Comparison of ENCODE assay signal across 21 mouse cellular contexts in genomic region chr6:4816856-4817255, GRCm38 (mm10).
"Had no signal": no experiment of that assay in that cellular context is flagged by ENCODE, and none has a peak within 500 bp of the region (broad histone marks: within the 10 kb centered on the region; RNA-seq: fewer than 3 reads in every experiment).

No protein-coding gene starts in this region.

- H3K4me3 ChIP-seq: gastrocnemius, adult 2 months; heart, embryonic 10.5 days; heart, embryonic 12.5 days; hindbrain, embryonic 13.5 days; hindbrain, embryonic 15.5 days; kidney, embryonic 15.5 days; left cerebral cortex, adult 2 months; limb, embryonic 10.5 days; limb, embryonic 12.5 days; liver, embryonic 13.5 days had no signal

- DNase-seq: gastrocnemius, adult 2 months; gastrocnemius, postnatal 10 days; gastrocnemius, postnatal 25 days; heart, adult 18-20 months; heart, postnatal 10 days; kidney, adult 11 months; kidney, adult 2 months; kidney, adult 9 months; kidney, postnatal 14 days; kidney, postnatal 36 days; liver, embryonic 13.5 days had no signal

- H3K4me1 ChIP-seq: heart, embryonic 10.5 days; heart, embryonic 12.5 days; hindbrain, embryonic 13.5 days; hindbrain, embryonic 15.5 days; kidney, embryonic 15.5 days; liver, embryonic 13.5 days had no signal

- H3K27ac ChIP-seq: gastrocnemius, adult 2 months; heart, embryonic 10.5 days; hindbrain, embryonic 13.5 days; hindbrain, embryonic 15.5 days; hindbrain, postnatal 0 days; kidney, embryonic 15.5 days; kidney, postnatal 0 days; left cerebral cortex, adult 2 months; limb, embryonic 10.5 days; limb, embryonic 12.5 days; liver, embryonic 13.5 days had no signal

- H3K27me3 ChIP-seq: heart, embryonic 12.5 days; hindbrain, embryonic 13.5 days; hindbrain, embryonic 15.5 days; kidney, embryonic 15.5 days; limb, embryonic 12.5 days; liver, embryonic 13.5 days had no signal

- H3K9ac ChIP-seq: heart, embryonic 12.5 days; hindbrain, embryonic 13.5 days; hindbrain, embryonic 15.5 days; kidney, embryonic 15.5 days; limb, embryonic 12.5 days; liver, embryonic 13.5 days had no signal

- H3K36me3 ChIP-seq: heart, embryonic 12.5 days; hindbrain, embryonic 13.5 days; hindbrain, embryonic 15.5 days; kidney, embryonic 15.5 days; limb, embryonic 10.5 days; limb, embryonic 12.5 days; liver, embryonic 13.5 days had no signal
